Mouse (Mus musculus) stomach, embryonic 14.5 days (tissue): ENCODE measurements at regions not wholly inside any gene's neighbourhood (a gene's known extent, or its start where the extent isn't known, plus 50 kb on each side); places are given as distances from the start of the nearest gene placed in this dataset.

Experiments
- ATAC-seq: fragments of 200-750 bp; cut with Nextera tagmentation; 2 replicates; pipeline ENCODE4 v1.8.0; 2017; ENCODE audit warnings: low read depth, moderate TSS enrichment; ENCODE audit not compliant: insufficient number of reproducible peaks, insufficient read depth, low FRiP score
- H3K27ac ChIP-seq: fragments of 300-500 bp; sonication (generic); 2 replicates; pipeline ENCODE4 v1.5.1; 2014; ENCODE audit warnings: mild to moderate bottlenecking, low read length, moderate library complexity, mixed read lengths
- H3K27me3 ChIP-seq: fragments of 300-500 bp; sonication (generic); 2 replicates; pipeline ENCODE4 v1.6.1; 2014; ENCODE audit warnings: low read length, control low read depth, mixed read lengths; ENCODE audit not compliant: control insufficient read depth, insufficient read depth
- H3K36me3 ChIP-seq: fragments of 300-500 bp; sonication (generic); 2 replicates; pipeline ENCODE4 v1.6.1; 2014; ENCODE audit warnings: mild to moderate bottlenecking, control low read depth, low read length, moderate library complexity, mixed read lengths; ENCODE audit not compliant: control insufficient read depth, insufficient read depth
- H3K4me1 ChIP-seq: fragments of 300-500 bp; sonication (generic); 2 replicates; pipeline ENCODE4 v1.6.1; 2014; ENCODE audit warnings: low read length, control low read depth, mixed read lengths; ENCODE audit not compliant: control insufficient read depth, insufficient read depth
- H3K4me2 ChIP-seq: fragments of 300-500 bp; sonication (generic); replicated peaks from 2 replicates; pipeline ENCODE4 v1.6.1; 2014; ENCODE audit warnings: low read depth, low read length, control low read depth
- H3K4me3 ChIP-seq: fragments of 300-500 bp; sonication (generic); 2 replicates; pipeline ENCODE4 v1.5.1; 2014; ENCODE audit warnings: low read depth, low read length, control low read depth
- H3K9ac ChIP-seq: fragments of 300-500 bp; sonication (generic); replicated peaks from 2 replicates; pipeline ENCODE4 v1.6.1; 2014; ENCODE audit warnings: low read depth, mild to moderate bottlenecking, control low read depth, low read length, moderate library complexity, mixed read lengths
- H3K9me3 ChIP-seq: fragments of 300-500 bp; sonication (generic); 2 replicates; pipeline ENCODE4 v1.6.1; 2016; ENCODE audit warnings: low read depth, low read length, control low read depth; ENCODE audit not compliant: control insufficient read depth
- WGBS: fragments of 180-500 bp; shearing (Covaris S2); extraction: QIAGEN DNeasy Blood & Tissue Kit; methylation state at CpG from one replicate; pipeline ENCODE4 v1.1.7; 2014; 5-methylcytosine and 5-hydroxymethylcytosine counted together

DNA sequence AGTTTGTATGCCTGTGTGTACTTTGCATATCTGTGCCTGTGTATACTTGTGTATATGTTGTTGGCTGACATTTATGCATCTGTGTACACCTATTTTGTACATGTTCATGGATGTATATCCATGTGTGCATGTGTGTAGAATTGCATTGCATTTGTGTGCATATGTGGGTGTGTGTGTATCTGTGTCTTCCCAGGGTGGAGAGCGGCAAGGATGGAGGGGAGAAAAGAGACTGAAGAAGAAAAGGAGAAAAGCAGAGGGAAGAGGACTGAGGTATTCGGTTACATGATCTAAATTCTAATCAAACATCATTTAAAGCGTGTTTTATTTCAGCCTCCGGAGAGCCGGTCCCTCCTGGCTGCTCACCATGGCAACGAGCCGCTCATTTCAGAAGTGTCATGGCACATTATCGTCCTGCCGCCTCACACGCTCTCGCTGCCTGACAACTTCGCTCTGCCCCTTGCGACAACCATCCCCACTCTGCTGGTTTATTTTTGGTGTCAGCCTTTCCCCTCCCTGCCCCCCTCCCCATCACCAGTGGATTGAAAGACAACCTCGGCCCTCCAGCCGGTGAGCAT lies 58.6 kb downstream of the Mrm1 start:
- H3K9me3 ChIP-seq, result no peaks in the 10 kb centered on the region
- ATAC-seq, result no peak
- 18% methylated on average over 15 of the region's 15 CpGs for WGBS
- H3K27ac ChIP-seq, result no peak overlapping the region
- H3K27me3 ChIP-seq, result no peaks in the 10 kb centered on the region
- no peak overlapping the region for H3K4me2 ChIP-seq
- H3K36me3 ChIP-seq, result no peaks in the 10 kb centered on the region
- peaks cover 9% of the 10 kb centered on the region; the same call in 1 of the 2 replicates for H3K4me1 ChIP-seq
- H3K4me3 ChIP-seq, result no peak overlapping the region
- no peak overlapping the region for H3K9ac ChIP-seq

DNA sequence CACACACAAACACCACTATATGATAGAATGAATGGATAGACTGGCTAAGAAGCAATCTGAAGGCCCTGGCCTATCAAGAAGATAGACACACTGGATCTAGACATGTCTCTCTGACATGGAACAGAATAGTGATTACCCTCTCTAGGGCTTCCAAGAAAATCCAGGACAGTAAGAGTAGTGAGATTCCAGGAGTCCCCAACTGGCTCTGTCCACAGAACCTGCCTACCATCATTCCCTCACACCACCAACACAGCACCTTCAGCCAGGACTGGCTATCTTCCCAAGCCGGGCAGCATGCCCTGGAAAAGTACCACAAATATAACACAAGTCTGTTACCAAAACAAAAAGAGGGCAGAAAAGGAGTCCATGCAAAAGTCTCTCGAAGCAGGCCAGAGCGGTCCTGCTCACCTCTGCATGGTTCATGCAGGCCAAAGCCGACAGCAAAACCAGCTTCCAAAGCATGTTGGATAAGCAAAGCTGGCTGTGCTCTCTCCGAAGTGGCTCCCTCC lies 59.8 kb downstream of the Mrm1 start:
- Histone ChIP-seq H3K4me3 (no peak overlapping the region), H3K27ac (no peak overlapping the region), H3K27me3 (no peaks in the 10 kb centered on the region), H3K4me2 (no peak overlapping the region), H3K9ac (no peak overlapping the region), H3K4me1 (peaks cover 5% of the 10 kb centered on the region; the same call in 1 of the 2 replicates), H3K36me3 (no peaks in the 10 kb centered on the region), H3K9me3 (no peaks in the 10 kb centered on the region)
- no peak for ATAC-seq
- 84% methylated on average over 5 of the region's 5 CpGs for WGBS

DNA sequence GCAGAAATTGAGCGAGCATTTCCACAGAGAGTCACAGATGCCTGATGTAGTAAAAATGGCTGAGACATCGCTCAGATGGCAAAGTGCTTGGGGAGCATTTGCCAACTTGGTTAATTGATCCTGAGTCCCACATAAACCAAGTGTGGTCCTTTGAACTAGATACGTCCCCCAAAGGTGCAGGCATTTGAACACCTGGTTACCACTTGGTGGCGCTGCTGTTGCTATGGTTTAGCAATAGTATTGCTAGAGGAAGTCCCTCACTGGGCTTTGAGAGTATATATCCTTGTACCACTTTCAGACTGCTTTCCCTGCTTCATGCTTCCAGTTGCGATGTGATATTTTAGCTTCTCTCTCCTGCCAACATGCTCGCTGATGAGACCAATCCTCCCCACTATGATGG lies 67.3 kb downstream of the Mrm1 start:
- 75% methylated on average over 6 of the region's 6 CpGs for WGBS
- Histone ChIP-seq H3K36me3 (no peaks in the 10 kb centered on the region), H3K9ac (no peak overlapping the region), H3K27ac (no peak overlapping the region), H3K4me2 (no peak overlapping the region), H3K4me1 (no peaks in the 10 kb centered on the region), H3K27me3 (no peaks in the 10 kb centered on the region), H3K4me3 (no peak overlapping the region), H3K9me3 (no peaks in the 10 kb centered on the region)
- no peak for ATAC-seq

DNA sequence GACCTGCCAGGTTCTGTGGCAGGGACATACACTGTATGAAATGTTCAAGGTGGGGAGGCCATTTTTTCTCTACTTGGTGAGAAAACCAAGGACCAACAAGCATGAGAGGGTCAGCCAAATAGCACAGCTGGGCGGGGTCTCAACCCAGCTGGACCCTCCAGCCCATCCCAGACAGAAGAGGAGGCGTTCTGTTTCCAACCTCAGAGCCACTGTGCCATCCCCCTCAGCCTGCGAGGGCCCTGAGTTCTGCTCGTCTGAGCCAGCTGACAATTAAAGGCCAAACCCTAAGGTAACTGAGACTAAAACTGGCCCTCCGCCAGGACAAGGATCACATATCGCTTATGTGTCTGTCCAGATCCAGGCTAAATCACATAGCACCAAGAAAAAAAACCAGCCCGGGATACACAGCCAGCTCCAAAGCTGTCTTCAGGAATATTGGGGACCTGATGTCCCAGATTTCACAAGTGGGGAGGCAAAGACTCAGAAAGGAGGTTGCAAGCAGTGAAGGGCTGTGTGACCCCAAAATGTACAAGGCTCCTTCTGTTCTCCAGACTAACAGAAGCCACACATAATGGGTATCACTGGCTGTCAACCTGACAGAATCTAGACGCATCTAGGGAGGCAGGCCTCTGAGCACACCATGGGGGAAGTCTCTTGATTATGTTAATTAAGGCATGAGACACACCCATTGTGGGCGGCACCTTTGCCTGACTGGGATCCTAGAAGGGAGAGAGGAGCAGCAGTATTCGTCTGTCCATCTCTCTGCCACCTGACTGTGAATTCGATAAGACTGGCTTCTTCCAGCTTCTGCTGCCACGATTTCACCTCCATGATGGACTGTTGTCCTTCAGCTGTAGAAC lies 69.6 kb downstream of the Mrm1 start:
- Histone ChIP-seq H3K36me3 (no peaks in the 10 kb centered on the region), H3K4me2 (no peak overlapping the region), H3K4me3 (no peak overlapping the region), H3K9ac (no peak overlapping the region), H3K27ac (no peak overlapping the region), H3K4me1 (no peaks in the 10 kb centered on the region), H3K9me3 (no peaks in the 10 kb centered on the region), H3K27me3 (no peaks in the 10 kb centered on the region)
- no peak for ATAC-seq
- WGBS, result 33% methylated on average over 12 of the region's 12 CpGs

DNA sequence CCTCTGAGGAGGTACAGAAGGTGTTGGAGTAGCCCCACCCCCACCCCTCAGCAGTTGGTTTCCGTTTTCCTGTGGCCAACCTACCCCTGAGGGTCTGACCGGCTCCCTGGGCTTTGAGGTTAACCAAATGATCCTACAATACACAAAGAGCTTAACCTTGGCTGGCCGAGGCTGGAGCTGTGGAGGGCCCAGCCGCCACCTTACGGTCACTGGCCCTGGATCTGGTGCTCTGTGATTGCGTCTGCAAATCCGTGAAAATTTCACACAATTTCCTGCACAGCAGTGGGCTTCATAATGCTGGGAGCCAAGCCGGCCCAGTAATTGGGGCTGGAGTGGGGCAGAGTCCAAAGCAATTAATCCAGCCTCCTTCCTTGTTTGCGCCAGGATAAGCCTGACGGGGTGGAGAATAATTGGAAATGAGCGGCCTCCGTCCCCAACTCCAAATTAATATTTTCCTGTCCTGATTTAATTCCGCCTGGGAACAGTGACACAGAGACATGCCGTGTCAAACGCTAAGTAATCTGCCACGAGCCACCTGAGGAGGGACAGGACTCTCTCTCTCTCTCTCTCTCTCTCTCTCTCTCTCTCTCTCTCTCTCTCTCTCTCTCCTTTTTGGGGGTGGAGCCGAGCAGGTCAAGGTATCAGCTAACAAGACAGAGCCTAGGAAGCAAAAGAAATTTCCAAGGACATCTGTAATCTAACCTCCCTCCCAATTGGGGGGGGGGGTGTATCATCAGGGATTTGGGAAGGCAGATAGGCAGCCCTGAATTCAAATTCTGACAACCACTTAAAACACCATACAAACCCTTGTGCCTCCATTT lies 80.3 kb downstream of the Mrm1 start:
- ATAC-seq, result no peak
- Histone ChIP-seq H3K27me3 (no peaks in the 10 kb centered on the region), H3K4me3 (no peak overlapping the region), H3K4me2 (no peak overlapping the region), H3K36me3 (no peaks in the 10 kb centered on the region), H3K9me3 (no peaks in the 10 kb centered on the region), H3K27ac (no peak overlapping the region), H3K9ac (no peak overlapping the region), H3K4me1 (no peaks in the 10 kb centered on the region)
- WGBS, result 8% methylated on average over 17 of the region's 17 CpGs

DNA sequence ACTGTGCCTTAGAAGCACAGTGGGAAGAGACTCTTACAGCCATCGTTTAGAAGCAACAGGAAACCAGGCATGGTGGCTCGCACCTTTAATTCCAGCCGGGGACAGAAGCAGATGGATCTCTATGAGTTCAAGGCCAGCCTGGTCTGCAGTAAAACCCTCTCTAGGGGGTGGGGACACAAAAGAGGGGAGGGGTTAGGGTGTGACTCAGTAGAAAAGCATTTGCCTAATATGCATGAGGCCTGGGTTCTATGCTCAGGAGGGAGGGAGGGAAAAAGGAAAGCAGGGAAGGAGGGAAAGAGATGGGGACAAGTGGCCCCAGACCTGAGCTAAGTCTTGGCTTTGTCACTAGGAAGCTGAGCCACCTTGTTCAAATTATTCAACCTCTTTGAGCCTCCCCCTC lies 81.2 kb downstream of the Mrm1 start:
- H3K27ac ChIP-seq, result no peak overlapping the region
- H3K27me3 ChIP-seq, result no peaks in the 10 kb centered on the region
- H3K4me3 ChIP-seq, result no peak overlapping the region
- 56% methylated on average over 3 of the region's 3 CpGs for WGBS
- no peaks in the 10 kb centered on the region for H3K4me1 ChIP-seq
- no peaks in the 10 kb centered on the region for H3K36me3 ChIP-seq
- no peaks in the 10 kb centered on the region for H3K9me3 ChIP-seq
- no peak overlapping the region for H3K9ac ChIP-seq
- no peak overlapping the region for H3K4me2 ChIP-seq
- ATAC-seq, result no peak

DNA sequence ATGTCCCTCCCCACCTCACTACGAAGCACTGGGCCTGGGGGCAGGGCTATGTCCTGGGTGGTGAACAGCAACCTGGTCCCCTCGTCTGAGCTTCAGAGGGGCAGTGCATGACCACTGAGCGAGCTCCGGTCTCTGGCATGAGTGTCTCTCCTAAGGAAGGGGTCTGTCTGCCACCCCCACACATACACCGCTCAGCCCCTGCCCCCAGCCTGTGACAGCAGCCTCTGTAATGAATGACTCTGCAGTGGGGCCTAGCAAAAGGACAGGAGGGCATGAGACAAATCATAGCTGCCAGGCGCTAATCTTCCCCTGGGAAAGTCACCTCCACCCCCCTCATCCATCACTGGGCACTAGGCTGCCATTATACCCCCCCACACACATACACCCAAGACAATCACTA lies 87.4 kb downstream of the Mrm1 start:
- Histone ChIP-seq H3K27ac (no peak overlapping the region), H3K9ac (no peak overlapping the region), H3K27me3 (no peaks in the 10 kb centered on the region), H3K4me1 (no peaks in the 10 kb centered on the region), H3K4me3 (no peak overlapping the region), H3K4me2 (no peak overlapping the region), H3K36me3 (no peaks in the 10 kb centered on the region), H3K9me3 (no peaks in the 10 kb centered on the region)
- WGBS, result 44% methylated on average over 6 of the region's 6 CpGs
- ATAC-seq, result no peak

DNA sequence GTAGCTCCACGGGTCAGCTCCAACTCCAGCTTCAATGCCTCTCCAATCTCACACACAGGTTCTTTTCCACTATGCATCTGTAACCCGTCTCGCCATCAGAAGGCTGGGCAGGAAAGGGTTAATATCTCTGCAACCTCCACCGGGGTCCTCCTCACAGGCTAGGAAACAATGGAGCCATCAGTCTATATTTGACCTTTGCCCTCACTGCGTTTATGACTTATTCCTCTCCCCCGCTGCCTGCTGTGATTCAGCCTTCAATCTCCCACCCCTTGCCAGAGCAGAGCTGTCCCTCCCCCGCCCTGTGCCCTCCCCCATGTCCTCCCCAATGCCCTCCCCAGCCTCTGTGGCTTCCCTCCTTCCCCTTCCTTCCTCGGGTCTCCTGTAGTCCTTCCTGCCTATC lies 89.1 kb downstream of the Mrm1 start:
- Histone ChIP-seq H3K9ac (no peak overlapping the region), H3K36me3 (no peaks in the 10 kb centered on the region), H3K4me2 (no peak overlapping the region), H3K9me3 (no peaks in the 10 kb centered on the region), H3K4me1 (no peaks in the 10 kb centered on the region), H3K27me3 (no peaks in the 10 kb centered on the region), H3K27ac (no peak overlapping the region), H3K4me3 (no peak overlapping the region)
- no peak for ATAC-seq
- 25% methylated on average over 8 of the region's 8 CpGs for WGBS
